Mouse (Mus musculus): ENCODE measurements around the gene Exoc6. TPM values are rescaled to one million over a fixed set of nuclear protein-coding genes. Genes with fewer than 3 reads are reported as not detected.
A peak's percentile ranks its signal among the peaks of the same experiment; 100 is the strongest.
"Not testable (repeated sequence)": the region's sequence is repeated elsewhere in the genome, so short reads cannot be mapped to it uniquely, and the experiment has no call there.

The Exoc6 gene
- polyA plus RNA-seq (2012; rRNA removed): 16.4 and 17.1 TPM in 2 replicates

- peak; percentile 75 for DNase-seq (ENCODE audit: low spot score)
These were observed at the start of gene Exoc6 for GRCm38 (mm10) chr19:37550101-37551039. TSS of gene Exoc6 (plus strand) at chr19:37550418.

GRCm38 (mm10) chr19:37502996-37503395 lies 47.2 kb upstream of the Exoc6 start:
- DNase-seq (ENCODE audit: low spot score): no peak

- DNase-seq (ENCODE audit: low spot score): no peak
These were observed 44.2 kb upstream of the Exoc6 start for GRCm38 (mm10) chr19:37506066-37506465.

DNA sequence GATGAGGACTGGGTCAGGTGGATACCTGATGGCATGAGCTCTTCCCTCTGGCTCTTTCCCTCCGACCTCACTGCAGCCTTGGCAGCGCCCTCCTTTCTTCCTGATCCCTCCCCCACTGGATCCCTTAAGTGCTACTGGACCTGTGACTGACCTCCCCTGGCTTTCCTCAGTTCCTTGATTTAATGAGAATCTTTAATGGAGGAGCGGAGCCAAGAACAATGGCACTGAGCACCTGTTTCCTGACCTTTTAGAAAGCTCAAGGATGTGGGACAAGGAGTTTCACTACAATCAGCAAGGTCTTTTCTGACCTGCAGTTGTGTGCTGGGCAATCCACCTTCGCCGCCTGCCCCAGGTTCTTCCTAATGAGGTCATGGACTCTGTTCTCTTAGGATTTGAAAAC lies 43.6 kb upstream of the Exoc6 start:
- no peak for DNase-seq (ENCODE audit: low spot score)

DNA sequence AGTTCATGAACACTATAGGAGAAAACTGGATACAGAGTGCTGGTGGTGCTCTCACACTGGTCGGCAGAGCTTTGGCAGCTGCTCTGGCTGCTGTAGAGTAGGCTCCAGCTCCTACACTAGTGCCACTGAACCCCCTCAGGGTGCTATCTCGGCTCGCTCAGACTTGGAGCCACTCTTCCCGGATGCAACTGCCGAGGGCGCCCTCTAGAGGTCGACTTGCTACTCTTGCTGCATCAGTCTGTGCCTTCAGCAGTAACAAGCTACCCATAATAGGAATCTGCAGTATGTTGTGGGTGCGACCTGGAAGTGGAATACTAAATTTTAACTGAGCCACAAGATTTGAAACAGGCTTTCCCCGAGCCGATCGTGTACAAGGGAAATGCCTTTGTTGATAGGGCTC lies 40.5 kb upstream of the Exoc6 start:
- peak; percentile 61 for DNase-seq (ENCODE audit: low spot score)

GRCm38 (mm10) chr19:37514811-37515292 lies 35.4 kb upstream of the Exoc6 start:
- DNase-seq (ENCODE audit: low spot score): no peak

- DNase-seq (ENCODE audit: low spot score): no peak
These were observed 32.8 kb upstream of the Exoc6 start for GRCm38 (mm10) chr19:37517419-37517818.

- no peak for DNase-seq (ENCODE audit: low spot score)
These were observed 29.3 kb upstream of the Exoc6 start for GRCm38 (mm10) chr19:37520740-37521433.

- DNase-seq (ENCODE audit: low spot score): no peak
These were observed 28.8 kb upstream of the Exoc6 start for GRCm38 (mm10) chr19:37521434-37521781.

GRCm38 (mm10) chr19:37523280-37524062 lies 26.7 kb upstream of the Exoc6 start:
- no peak for DNase-seq (ENCODE audit: low spot score)

DNA sequence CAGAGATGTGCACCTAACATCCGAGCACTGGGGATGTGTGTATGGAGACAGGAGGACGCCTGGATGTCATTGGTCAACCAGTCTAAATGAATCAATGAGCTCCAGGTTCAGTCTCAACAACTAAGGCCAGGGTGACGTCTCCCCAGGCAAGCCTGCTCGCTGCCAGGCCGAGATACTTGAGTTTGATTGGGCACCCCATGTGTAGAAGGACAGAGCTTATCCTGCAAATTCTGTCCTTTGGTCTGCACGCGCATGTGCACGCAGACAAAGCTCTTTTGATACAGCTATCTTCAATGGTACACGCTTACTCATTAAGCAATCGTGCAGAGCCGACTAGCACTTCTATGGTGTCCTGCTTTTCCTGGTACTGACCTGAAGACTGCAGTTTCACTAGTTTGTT lies 24.3 kb upstream of the Exoc6 start:
- DNase-seq (ENCODE audit: low spot score): no peak

GRCm38 (mm10) chr19:37526768-37527167 lies 23.4 kb upstream of the Exoc6 start:
- DNase-seq (ENCODE audit: low spot score): no peak

DNA sequence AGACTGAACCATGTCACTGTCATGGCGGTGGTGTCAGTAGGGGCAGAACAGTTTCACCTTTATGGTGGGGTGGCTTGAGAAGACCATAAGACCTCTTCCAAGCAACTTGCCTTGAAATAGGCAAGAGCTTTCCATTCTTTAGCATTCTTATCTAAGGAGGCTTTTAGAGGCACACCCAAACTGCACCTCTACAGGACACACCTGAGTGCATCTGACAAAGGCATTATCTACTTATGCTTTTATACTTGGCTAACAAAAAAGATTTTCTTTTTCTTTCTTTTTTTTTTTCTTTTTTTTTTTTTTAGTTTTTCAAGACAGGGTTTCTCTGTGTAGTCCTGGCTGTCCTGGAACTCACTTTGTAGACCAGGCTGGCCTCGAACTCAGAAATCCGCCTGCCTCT lies 22.5 kb upstream of the Exoc6 start:
- not testable (repeated sequence) for DNase-seq (ENCODE audit: low spot score)

- no peak for DNase-seq (ENCODE audit: low spot score)
These were observed 21.6 kb upstream of the Exoc6 start for GRCm38 (mm10) chr19:37528581-37528980.

GRCm38 (mm10) chr19:37529296-37529695 lies 20.9 kb upstream of the Exoc6 start:
- DNase-seq (ENCODE audit: low spot score): no peak

DNA sequence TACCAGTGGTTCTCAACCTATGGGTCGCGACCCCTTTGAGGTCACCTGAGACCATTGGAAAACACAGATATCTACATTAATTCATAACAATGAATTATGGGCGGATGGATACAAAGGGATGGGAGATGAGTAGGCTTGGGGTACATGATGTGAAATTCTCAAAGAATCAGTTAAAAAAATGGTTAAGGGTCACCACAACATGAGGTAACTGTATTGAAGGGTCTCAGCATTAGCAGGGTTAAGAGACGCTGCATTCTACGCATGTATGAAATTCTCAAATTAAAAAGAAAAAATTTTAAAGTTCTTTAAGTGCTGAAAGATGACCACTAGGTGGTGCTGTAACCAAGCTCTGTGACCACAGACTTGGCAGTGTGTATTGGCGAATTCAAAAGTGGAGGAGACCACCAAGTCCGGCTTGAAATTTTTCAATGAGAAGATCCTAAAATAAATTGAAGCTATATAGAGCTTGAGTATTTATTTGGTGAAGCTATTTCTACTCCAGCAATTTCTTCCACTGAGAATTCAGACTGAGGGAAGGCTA lies 20.2 kb upstream of the Exoc6 start:
- no peak for DNase-seq (ENCODE audit: low spot score)

GRCm38 (mm10) chr19:37530601-37531000 lies 19.6 kb upstream of the Exoc6 start:
- DNase-seq (ENCODE audit: low spot score): no peak

GRCm38 (mm10) chr19:37531200-37531845 lies 18.9 kb upstream of the Exoc6 start:
- DNase-seq (ENCODE audit: low spot score): no peak

- DNase-seq (ENCODE audit: low spot score): no peak
These were observed 17.0 kb upstream of the Exoc6 start for GRCm38 (mm10) chr19:37533196-37533595.

DNA sequence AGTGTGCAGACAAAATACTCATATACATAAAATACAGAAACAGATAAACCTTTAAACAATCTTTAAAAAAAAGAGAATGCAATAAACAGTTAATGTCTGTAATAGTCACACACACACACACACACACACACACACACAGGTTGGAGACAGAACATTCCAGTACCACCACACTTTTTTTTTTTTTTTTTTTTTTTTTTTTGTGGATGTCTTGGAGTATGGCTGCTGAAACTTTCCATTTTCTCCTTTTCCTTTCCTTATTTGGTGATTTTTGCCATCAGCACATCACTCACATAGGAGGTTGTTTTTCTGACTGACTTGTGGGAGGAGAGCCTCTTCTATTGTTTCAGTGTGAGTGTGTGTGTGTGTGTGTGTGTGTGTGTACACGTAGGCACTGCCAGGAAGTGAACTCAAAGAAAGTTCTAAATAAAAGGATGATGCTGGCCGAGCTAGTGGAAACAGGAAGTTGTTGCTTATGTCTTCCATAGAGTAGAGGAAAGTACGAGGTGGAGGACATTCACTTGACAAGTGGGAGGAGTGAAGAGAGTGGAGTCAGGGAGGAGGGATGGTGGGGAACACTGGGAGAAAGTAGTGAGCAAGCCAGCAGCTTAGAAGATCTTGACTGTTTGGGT lies 15.4 kb upstream of the Exoc6 start:
- DNase-seq (ENCODE audit: low spot score): no peak

- DNase-seq (ENCODE audit: low spot score): no peak
These were observed 13.8 kb upstream of the Exoc6 start for GRCm38 (mm10) chr19:37536426-37536825.

Measured in urinary bladder, adult 2 months (tissue).